Mouse (Mus musculus): ENCODE measurements around the gene Nlk. TPM values are rescaled to one million over a fixed set of nuclear protein-coding genes. Genes with fewer than 3 reads are reported as not detected.
A peak's percentile ranks its signal among the peaks of the same experiment; 100 is the strongest.
"Not testable (repeated sequence)": the region's sequence is repeated elsewhere in the genome, so short reads cannot be mapped to it uniquely, and the experiment has no call there.

Nlk gene
- total RNA-seq, 2 experiments from 2014 or later, result 48.6 to 53.6 TPM

GRCm38 (mm10) chr11:78596750-78597149, 100.4 kb downstream of the Nlk start:
- no peak for DNase-seq

- DNase-seq, result no peak
Measured at GRCm38 (mm10) chr11:78595773-78596172, 101.4 kb downstream of the Nlk start.

DNA sequence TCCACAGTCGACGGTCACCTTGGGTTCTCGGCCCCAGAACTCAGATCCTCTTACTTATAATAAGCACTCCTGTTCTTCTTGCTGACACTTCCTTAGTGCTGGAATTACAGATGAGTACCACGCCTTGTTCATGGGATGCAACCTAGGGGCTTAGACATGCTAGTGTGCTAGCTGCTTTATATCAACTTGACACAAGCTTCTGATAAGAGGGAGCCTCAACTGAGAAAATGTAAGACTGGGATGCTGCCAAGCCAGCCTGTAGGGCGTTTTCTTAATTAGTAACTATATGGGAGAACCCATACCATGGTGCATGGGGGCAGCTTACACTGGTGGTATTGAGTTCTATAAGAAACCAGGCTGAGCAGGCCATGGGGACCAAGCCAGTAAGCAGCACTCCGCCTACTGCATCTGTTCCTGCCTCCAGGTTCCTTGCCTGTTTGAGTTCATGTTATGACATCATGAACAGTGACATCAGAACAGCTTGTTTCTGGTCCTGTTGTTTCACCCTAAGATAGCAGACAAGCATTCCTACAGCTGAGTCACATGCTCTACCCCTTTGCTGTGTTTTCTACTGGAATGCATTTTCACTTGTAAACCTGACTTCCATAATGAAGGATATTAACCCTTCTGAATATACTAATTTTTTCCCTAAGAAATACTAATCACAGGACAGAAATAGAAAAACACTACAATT, 102.8 kb downstream of the Nlk start:
- no peak for DNase-seq

DNA sequence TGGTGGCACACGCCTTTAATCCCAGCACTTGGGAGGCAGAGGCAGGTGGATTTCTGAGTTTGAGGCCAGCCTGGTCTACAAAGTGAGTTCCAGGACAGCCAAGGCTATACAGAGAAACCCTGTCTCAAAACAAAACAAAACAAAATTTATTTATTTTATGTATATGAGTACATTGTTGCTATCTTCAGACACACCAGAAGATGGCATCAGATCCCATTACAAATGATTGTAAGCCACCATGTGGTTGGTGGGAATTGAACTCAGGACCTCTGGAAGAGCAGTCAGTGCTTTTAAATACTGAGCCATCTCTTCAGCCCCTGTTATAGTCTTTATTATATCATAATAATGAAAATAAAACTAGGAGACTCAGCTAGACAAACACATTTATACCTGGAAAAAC, 109.5 kb downstream of the Nlk start:
- not testable (repeated sequence) for DNase-seq

- no peak for DNase-seq
Measured at GRCm38 (mm10) chr11:78586099-78586498, 111.1 kb downstream of the Nlk start.

- DNase-seq, result no peak
Measured at GRCm38 (mm10) chr11:78582848-78583247, 114.3 kb downstream of the Nlk start.

GRCm38 (mm10) chr11:78574975-78575374, 122.2 kb downstream of the Nlk start:
- DNase-seq, result no peak

DNA sequence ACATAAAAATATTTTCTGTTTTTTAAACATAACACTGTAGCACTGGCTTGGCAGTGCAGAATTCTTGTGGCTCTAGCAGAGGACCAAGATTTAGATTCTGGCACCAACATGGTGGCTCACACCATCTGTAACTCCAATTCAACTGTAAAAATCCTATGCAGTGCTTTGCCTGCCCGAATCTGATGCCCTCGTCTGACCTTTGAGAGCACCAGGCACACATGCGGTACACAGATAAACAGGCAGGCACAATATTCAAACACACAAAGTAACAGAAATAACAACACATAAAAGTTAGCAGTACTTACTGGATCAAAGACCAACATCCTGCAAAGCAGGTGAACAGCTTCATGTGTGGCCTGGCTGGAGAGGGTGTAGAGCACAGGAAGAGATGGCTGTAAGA, 122.6 kb downstream of the Nlk start:
- no peak for DNase-seq

GRCm38 (mm10) chr11:78574031-78574430, 123.1 kb downstream of the Nlk start:
- DNase-seq, result not testable (repeated sequence)

GRCm38 (mm10) chr11:78571854-78572253, 125.3 kb downstream of the Nlk start:
- DNase-seq, result no peak

GRCm38 (mm10) chr11:78571441-78571840, 125.7 kb downstream of the Nlk start:
- DNase-seq, result no peak

DNA sequence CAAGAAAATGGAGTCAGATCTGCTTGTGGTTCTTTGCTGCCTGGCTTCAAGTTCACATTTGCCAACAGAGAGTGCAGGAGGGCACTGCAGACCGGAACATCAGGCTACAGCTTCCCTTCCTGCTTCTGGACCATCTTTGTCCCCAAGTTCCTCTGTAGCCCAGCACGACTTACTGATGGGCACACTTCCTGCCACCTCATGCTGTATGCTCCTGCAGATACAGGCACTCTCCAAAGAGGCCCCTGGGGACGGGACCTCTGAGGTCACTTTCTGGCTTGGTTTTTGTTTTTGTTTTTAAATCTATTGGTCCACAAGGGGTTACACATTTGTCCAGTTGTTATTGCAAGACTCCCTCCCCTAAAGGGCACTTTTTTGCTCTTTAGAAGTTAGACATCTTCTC, 127.4 kb downstream of the Nlk start:
- DNase-seq, result peak in 1 of 2 experiments; percentile 40

- no peak for DNase-seq
Measured at GRCm38 (mm10) chr11:78568827-78569226, 128.3 kb downstream of the Nlk start.

GRCm38 (mm10) chr11:78567614-78568013, 129.6 kb downstream of the Nlk start:
- no peak for DNase-seq

DNA sequence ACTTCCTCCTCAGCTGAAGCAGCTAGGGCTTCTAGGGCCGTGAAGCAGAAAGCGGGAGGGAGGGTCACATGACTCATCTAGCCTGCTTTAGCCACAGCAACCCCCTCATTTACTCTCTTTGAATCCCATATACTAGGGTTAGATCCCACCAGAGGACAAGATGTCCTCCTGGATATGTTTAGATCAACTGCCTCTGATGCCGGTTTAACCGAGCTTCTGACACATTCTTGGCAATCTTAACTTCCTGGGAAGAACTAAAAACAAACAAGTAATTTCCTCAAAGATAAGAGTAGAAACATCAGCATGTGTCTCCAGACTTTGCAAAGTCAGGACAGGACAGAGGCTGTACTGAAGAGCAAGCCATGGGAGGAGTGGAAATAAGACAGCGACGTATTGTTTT, 130.4 kb downstream of the Nlk start:
- peak; percentile 36 to 37 for DNase-seq

- DNase-seq, result peak; percentile 67 to 79
Measured at GRCm38 (mm10) chr11:78560447-78560846, 136.7 kb downstream of the Nlk start.

DNA sequence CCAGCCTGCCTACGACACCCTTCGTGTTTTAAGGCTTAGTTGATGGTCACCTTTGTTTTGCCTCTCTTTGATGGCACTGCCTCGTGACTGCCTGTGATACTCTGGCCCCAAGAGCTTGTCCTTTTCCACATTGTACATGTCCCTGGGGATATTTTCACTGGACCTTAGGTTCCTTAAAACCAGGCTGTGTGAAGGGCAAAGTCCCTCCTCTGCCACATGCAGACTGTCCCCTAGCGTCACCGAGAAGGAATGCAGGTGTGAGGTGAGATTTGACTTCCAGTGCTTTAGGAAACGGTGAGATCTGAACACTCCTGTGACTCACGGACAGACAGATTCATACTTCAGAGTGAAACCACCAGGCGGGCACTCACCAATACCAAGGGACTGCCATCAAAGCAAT, 139.9 kb downstream of the Nlk start:
- DNase-seq, result no peak

DNA sequence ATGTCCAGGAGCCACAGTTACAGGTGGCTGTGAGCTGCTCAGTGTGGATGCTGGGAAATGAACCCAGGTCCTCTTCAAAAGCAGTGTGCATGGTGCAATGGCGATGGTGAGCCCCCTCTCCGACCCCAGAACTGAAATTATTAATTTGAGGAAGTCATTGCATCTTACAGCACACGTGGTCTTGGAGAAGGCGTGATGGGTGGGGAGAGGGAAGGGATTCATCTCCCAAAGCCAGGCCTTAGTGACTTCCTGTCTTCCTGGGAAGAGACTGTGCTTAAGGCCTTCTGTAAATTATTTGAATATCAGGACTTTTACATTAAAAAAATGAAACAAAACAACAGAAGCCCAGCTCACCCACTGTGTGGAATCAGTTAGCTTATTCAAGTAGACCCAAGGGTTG, 141.1 kb downstream of the Nlk start:
- no peak for DNase-seq

GRCm38 (mm10) chr11:78555623-78556022, 141.6 kb downstream of the Nlk start:
- DNase-seq, result peak; percentile 56 to 57

GRCm38 (mm10) chr11:78551059-78551398, 146.1 kb downstream of the Nlk start:
- no peak for DNase-seq

DNA sequence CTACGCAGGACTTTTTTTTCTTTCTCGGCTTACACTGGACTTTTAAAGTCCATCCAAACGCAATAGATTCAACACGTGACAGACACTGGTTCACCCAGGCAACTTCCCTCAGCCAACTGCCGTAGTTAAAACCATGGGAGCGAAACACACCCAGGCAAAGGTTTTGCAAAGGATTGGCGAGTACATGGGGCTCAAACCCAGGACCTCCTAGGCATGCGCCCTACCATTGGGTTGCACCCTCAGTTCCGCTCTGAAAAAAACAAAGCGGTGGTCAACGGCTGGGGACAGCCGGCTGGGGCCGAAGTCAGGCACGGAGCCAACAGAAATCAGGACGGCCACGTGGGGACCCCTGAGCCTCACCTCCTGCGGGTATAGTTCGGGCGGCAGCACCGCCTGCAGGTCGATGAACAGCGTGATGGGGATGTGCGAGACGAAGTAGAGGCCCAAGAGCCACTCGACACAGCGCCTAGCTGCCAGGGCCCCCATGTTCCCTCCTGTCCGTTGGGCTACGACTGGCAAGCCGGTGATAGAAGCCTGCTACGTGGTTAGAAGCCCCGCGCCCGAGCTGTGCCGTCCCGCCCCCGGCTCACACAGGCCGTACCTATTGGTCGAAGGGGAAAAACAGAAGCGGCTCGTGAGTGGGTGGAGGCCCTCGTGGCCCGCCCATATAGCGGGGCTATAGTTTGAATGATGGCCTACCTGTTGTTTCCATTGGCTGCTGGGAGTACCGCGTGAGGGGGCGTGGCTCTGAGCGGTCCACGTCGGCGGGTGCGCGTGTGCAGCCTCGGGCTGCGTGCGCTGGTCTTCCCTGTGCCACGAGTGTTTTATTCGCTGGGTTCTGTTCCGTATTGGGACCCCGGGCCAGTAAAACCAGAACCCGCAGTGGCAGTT, 146.8 kb downstream of the Nlk start, which contains the start of gene Tmem97:
Tmem97 (minus strand) TSS at position 610 of the 891 bp plus-strand sequence.
- DNase-seq, result peak; percentile 96 to 97

DNA sequence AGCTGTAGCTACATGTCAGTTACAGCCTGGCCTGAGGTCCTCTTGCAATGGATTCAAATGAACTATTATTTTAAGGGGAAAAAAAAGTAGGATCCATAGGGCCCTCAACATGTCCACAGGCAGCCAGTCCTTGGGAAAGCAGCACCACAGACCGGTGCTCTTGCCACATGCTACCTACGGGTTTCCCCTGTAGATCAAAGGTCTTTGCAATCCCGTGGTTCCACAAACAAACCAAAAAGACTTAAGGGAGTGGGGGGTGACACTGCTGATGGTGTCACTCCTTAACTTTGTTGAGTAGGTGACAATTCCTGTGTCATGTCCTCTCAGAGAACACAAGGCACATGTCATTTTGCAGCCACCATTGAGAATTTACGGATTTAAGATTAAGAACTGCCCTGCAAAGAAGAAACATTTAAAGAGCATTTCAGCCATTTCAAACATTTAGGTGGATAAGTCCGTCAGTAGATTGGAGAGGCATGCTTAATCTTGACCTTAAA, 147.6 kb downstream of the Nlk start:
- DNase-seq, result no peak

Measured in adrenal gland, postnatal 36 days (tissue).